Mouse (Mus musculus): Measurements from ENCODE around the gene Usp3. TPM values are rescaled to one million over a fixed set of nuclear protein-coding genes. Genes with fewer than 3 reads are reported as not detected.
A peak's percentile ranks its signal among the peaks of the same experiment; 100 is the strongest.

Gene Usp3
- polyA plus RNA-seq, 1 experiment from 2014 or later = 106 TPM

GRCm38 (mm10) chr9:66510351-66510841 lies 82.5 kb downstream of the Usp3 start:
- 76% methylated on average over 7 of the region's 7 CpGs for WGBS
- H3K4me1 ChIP-seq (ENCODE audit: control insufficient read depth, insufficient read depth, low read length) = no peaks in the 10 kb centered on the region
- no peak overlapping the region for H3K4me2 ChIP-seq (ENCODE audit: low read depth, low read length)
- H3K27me3 ChIP-seq (ENCODE audit: control insufficient read depth, insufficient read depth, low read length) = no peaks in the 10 kb centered on the region
- ATAC-seq (replicated peaks; ENCODE audit: insufficient number of reproducible peaks, low FRiP score, low TSS enrichment, low read depth) (no peak), DNase-seq (ENCODE audit: low spot score) (no peak)
- peak overlapping the region; percentile 2; the same call in 1 of the 2 replicates for H3K9ac ChIP-seq (replicated peaks; ENCODE audit: low read length)
- no peaks in the 10 kb centered on the region for H3K9me3 ChIP-seq (replicated peaks; ENCODE audit: control insufficient read depth, low read length)
- no peak overlapping the region for H3K27ac ChIP-seq (replicated peaks; ENCODE audit: low read depth, low read length)
- peaks cover 4% of the 10 kb centered on the region for H3K36me3 ChIP-seq (replicated peaks; ENCODE audit: control insufficient read depth, insufficient read depth, low read depth, low read length)
- H3K4me3 ChIP-seq (ENCODE audit: low read depth, low read length) = no peak overlapping the region

- H3K27ac ChIP-seq (replicated peaks; ENCODE audit: low read depth, low read length) = no peak overlapping the region
- no peaks in the 10 kb centered on the region for H3K9me3 ChIP-seq (replicated peaks; ENCODE audit: control insufficient read depth, low read length)
- DNase-seq (ENCODE audit: low spot score) (no peak), ATAC-seq (replicated peaks; ENCODE audit: insufficient number of reproducible peaks, low FRiP score, low TSS enrichment, low read depth) (no peak)
- no peak overlapping the region for H3K4me2 ChIP-seq (ENCODE audit: low read depth, low read length)
- WGBS = 89% methylated on average over 4 of the region's 4 CpGs
- H3K27me3 ChIP-seq (ENCODE audit: control insufficient read depth, insufficient read depth, low read length) = no peaks in the 10 kb centered on the region
- no peak overlapping the region for H3K4me3 ChIP-seq (ENCODE audit: low read depth, low read length)
- no peaks in the 10 kb centered on the region for H3K4me1 ChIP-seq (ENCODE audit: control insufficient read depth, insufficient read depth, low read length)
- peaks cover 5% of the 10 kb centered on the region for H3K36me3 ChIP-seq (replicated peaks; ENCODE audit: control insufficient read depth, insufficient read depth, low read depth, low read length)
- H3K9ac ChIP-seq (replicated peaks; ENCODE audit: low read length) = no peak overlapping the region
Measured at GRCm38 (mm10) chr9:66508890-66509399, 84.0 kb downstream of the Usp3 start.

- H3K4me2 ChIP-seq (ENCODE audit: low read depth, low read length) = no peak overlapping the region
- no peaks in the 10 kb centered on the region for H3K9me3 ChIP-seq (replicated peaks; ENCODE audit: control insufficient read depth, low read length)
- 59% methylated on average over 3 of the region's 3 CpGs for WGBS
- no peaks in the 10 kb centered on the region for H3K27me3 ChIP-seq (ENCODE audit: control insufficient read depth, insufficient read depth, low read length)
- peaks cover 4% of the 10 kb centered on the region; the same call in 1 of the 2 replicates for H3K36me3 ChIP-seq (replicated peaks; ENCODE audit: control insufficient read depth, insufficient read depth, low read depth, low read length)
- no peak for DNase-seq (ENCODE audit: low spot score)
- no peak overlapping the region for H3K4me3 ChIP-seq (ENCODE audit: low read depth, low read length)
- no peak overlapping the region for H3K9ac ChIP-seq (replicated peaks; ENCODE audit: low read length)
- ATAC-seq (replicated peaks; ENCODE audit: insufficient number of reproducible peaks, low FRiP score, low TSS enrichment, low read depth) = no peak
- H3K4me1 ChIP-seq (ENCODE audit: control insufficient read depth, insufficient read depth, low read length) = no peaks in the 10 kb centered on the region
- H3K27ac ChIP-seq (replicated peaks; ENCODE audit: low read depth, low read length) = no peak overlapping the region
Measured at GRCm38 (mm10) chr9:66507684-66508083, 85.3 kb downstream of the Usp3 start.

GRCm38 (mm10) chr9:66506424-66506823 lies 86.5 kb downstream of the Usp3 start:
- Histone ChIP-seq H3K4me2 (ENCODE audit: low read depth, low read length) (no peak overlapping the region), H3K36me3 (replicated peaks; ENCODE audit: control insufficient read depth, insufficient read depth, low read depth, low read length) (peaks cover 4% of the 10 kb centered on the region; the same call in 1 of the 2 replicates), H3K27me3 (ENCODE audit: control insufficient read depth, insufficient read depth, low read length) (no peaks in the 10 kb centered on the region), H3K27ac (replicated peaks; ENCODE audit: low read depth, low read length) (no peak overlapping the region), H3K9me3 (replicated peaks; ENCODE audit: control insufficient read depth, low read length) (no peaks in the 10 kb centered on the region), H3K4me3 (ENCODE audit: low read depth, low read length) (no peak overlapping the region), H3K4me1 (ENCODE audit: control insufficient read depth, insufficient read depth, low read length) (no peaks in the 10 kb centered on the region), H3K9ac (replicated peaks; ENCODE audit: low read length) (no peak overlapping the region)
- ATAC-seq (replicated peaks; ENCODE audit: insufficient number of reproducible peaks, low FRiP score, low TSS enrichment, low read depth) (no peak), DNase-seq (ENCODE audit: low spot score) (no peak)

GRCm38 (mm10) chr9:66506011-66506410 lies 86.9 kb downstream of the Usp3 start:
- Histone ChIP-seq H3K4me3 (ENCODE audit: low read depth, low read length) (no peak overlapping the region), H3K9ac (replicated peaks; ENCODE audit: low read length) (no peak overlapping the region), H3K4me2 (ENCODE audit: low read depth, low read length) (no peak overlapping the region), H3K9me3 (replicated peaks; ENCODE audit: control insufficient read depth, low read length) (no peaks in the 10 kb centered on the region), H3K27ac (replicated peaks; ENCODE audit: low read depth, low read length) (no peak overlapping the region), H3K27me3 (ENCODE audit: control insufficient read depth, insufficient read depth, low read length) (no peaks in the 10 kb centered on the region), H3K36me3 (replicated peaks; ENCODE audit: control insufficient read depth, insufficient read depth, low read depth, low read length) (peaks cover 4% of the 10 kb centered on the region; the same call in 1 of the 2 replicates), H3K4me1 (ENCODE audit: control insufficient read depth, insufficient read depth, low read length) (no peaks in the 10 kb centered on the region)
- ATAC-seq (replicated peaks; ENCODE audit: insufficient number of reproducible peaks, low FRiP score, low TSS enrichment, low read depth) = no peak; the same call in 1 of the 2 replicates
- WGBS = 66% methylated on average over 4 of the region's 4 CpGs
- DNase-seq (ENCODE audit: low spot score) = no peak

- H3K9me3 ChIP-seq (replicated peaks; ENCODE audit: control insufficient read depth, low read length) = no peaks in the 10 kb centered on the region
- H3K27me3 ChIP-seq (ENCODE audit: control insufficient read depth, insufficient read depth, low read length) = no peaks in the 10 kb centered on the region
- no peak overlapping the region for H3K4me3 ChIP-seq (ENCODE audit: low read depth, low read length)
- ATAC-seq (replicated peaks; ENCODE audit: insufficient number of reproducible peaks, low FRiP score, low TSS enrichment, low read depth) (no peak), DNase-seq (ENCODE audit: low spot score) (no peak)
- H3K4me2 ChIP-seq (ENCODE audit: low read depth, low read length) = no peak overlapping the region
- peaks cover 4% of the 10 kb centered on the region; the same call in 1 of the 2 replicates for H3K36me3 ChIP-seq (replicated peaks; ENCODE audit: control insufficient read depth, insufficient read depth, low read depth, low read length)
- no peak overlapping the region for H3K27ac ChIP-seq (replicated peaks; ENCODE audit: low read depth, low read length)
- H3K4me1 ChIP-seq (ENCODE audit: control insufficient read depth, insufficient read depth, low read length) = no peaks in the 10 kb centered on the region
- H3K9ac ChIP-seq (replicated peaks; ENCODE audit: low read length) = no peak overlapping the region
- WGBS = 68% methylated on average over 9 of the region's 9 CpGs
Measured at GRCm38 (mm10) chr9:66505141-66505917, 87.6 kb downstream of the Usp3 start.

- no peak overlapping the region for H3K4me3 ChIP-seq (ENCODE audit: low read depth, low read length)
- ATAC-seq (replicated peaks; ENCODE audit: insufficient number of reproducible peaks, low FRiP score, low TSS enrichment, low read depth) (no peak), DNase-seq (ENCODE audit: low spot score) (no peak)
- WGBS = 92% methylated on average over 13 of the region's 13 CpGs
- peaks cover 4% of the 10 kb centered on the region; the same call in 1 of the 2 replicates for H3K36me3 ChIP-seq (replicated peaks; ENCODE audit: control insufficient read depth, insufficient read depth, low read depth, low read length)
- no peak overlapping the region for H3K4me2 ChIP-seq (ENCODE audit: low read depth, low read length)
- H3K9me3 ChIP-seq (replicated peaks; ENCODE audit: control insufficient read depth, low read length) = no peaks in the 10 kb centered on the region
- H3K27ac ChIP-seq (replicated peaks; ENCODE audit: low read depth, low read length) = no peak overlapping the region
- H3K9ac ChIP-seq (replicated peaks; ENCODE audit: low read length) = no peak overlapping the region
- no peaks in the 10 kb centered on the region for H3K27me3 ChIP-seq (ENCODE audit: control insufficient read depth, insufficient read depth, low read length)
- no peaks in the 10 kb centered on the region for H3K4me1 ChIP-seq (ENCODE audit: control insufficient read depth, insufficient read depth, low read length)
Measured at GRCm38 (mm10) chr9:66504518-66504917, 88.4 kb downstream of the Usp3 start.

GRCm38 (mm10) chr9:66503879-66504411 lies 89.0 kb downstream of the Usp3 start:
- Histone ChIP-seq H3K9me3 (replicated peaks; ENCODE audit: control insufficient read depth, low read length) (no peaks in the 10 kb centered on the region), H3K9ac (replicated peaks; ENCODE audit: low read length) (no peak overlapping the region), H3K4me2 (ENCODE audit: low read depth, low read length) (no peak overlapping the region), H3K4me3 (ENCODE audit: low read depth, low read length) (no peak overlapping the region), H3K27me3 (ENCODE audit: control insufficient read depth, insufficient read depth, low read length) (no peaks in the 10 kb centered on the region), H3K27ac (replicated peaks; ENCODE audit: low read depth, low read length) (no peak overlapping the region), H3K4me1 (ENCODE audit: control insufficient read depth, insufficient read depth, low read length) (no peaks in the 10 kb centered on the region), H3K36me3 (replicated peaks; ENCODE audit: control insufficient read depth, insufficient read depth, low read depth, low read length) (peaks cover 4% of the 10 kb centered on the region; the same call in 1 of the 2 replicates)
- 66% methylated on average over 4 of the region's 4 CpGs for WGBS
- DNase-seq (ENCODE audit: low spot score) = no peak
- ATAC-seq (replicated peaks; ENCODE audit: insufficient number of reproducible peaks, low FRiP score, low TSS enrichment, low read depth) = no peak

Data from embryonic facial prominence, embryonic 11.5 days (tissue).